Mouse (Mus musculus) bone marrow, adult 2 months (tissue): Measurements from ENCODE around the gene C8a. TPM values are rescaled to one million over a fixed set of nuclear protein-coding genes. Genes with fewer than 3 reads are reported as not detected.

ENCODE experiments used
- H3K27ac ChIP-seq: fragments of 200-500 bp; 2 replicates; pipeline ENCODE4 v1.5.1; 2012; ENCODE audit warnings: low read depth, mild to moderate bottlenecking, control low read depth, inconsistent platforms, low read length; ENCODE audit not compliant: control insufficient read depth, poor library complexity, insufficient read depth
- H3K4me1 ChIP-seq: fragments of 200-500 bp; 2 replicates; pipeline ENCODE4 v1.6.1; 2011; ENCODE audit warnings: low read length; ENCODE audit not compliant: control insufficient read depth, insufficient read depth
- H3K4me3 ChIP-seq: fragments of 200-500 bp; replicated peaks from 2 replicates; pipeline ENCODE3; 2011; ENCODE audit warnings: mild to moderate bottlenecking, low read depth, low read length, control low read depth; ENCODE audit not compliant: control insufficient read depth
- CTCF ChIP-seq: fragments of 200-500 bp; IDR thresholded peaks from 2 replicates; pipeline ENCODE4 v1.5.1; 2011; ENCODE audit warnings: low read length, control low read depth; ENCODE audit not compliant: control insufficient read depth, insufficient read depth
- POLR2A ChIP-seq: fragments of 200-500 bp; IDR thresholded peaks from 2 replicates; pipeline ENCODE4 v1.6.1; 2011; ENCODE audit warnings: low read depth, mild to moderate bottlenecking, control low read depth, low read length, borderline replicate concordance; ENCODE audit not compliant: control insufficient read depth
- WGBS: fragments of 180-500 bp; shearing (Covaris S2); methylation state at CpG from one replicate; pipeline ENCODE4 v1.1.7; 2018; 5-methylcytosine and 5-hydroxymethylcytosine counted together
- polyA plus RNA-seq: library from polyadenylated mRNA; stranded (reverse); fragments of >200 nt; gene quantifications from 2 replicates; pipeline ENCODE4 v1.2.4, GENCODE M21; 2011; ENCODE audit warnings: low replicate concordance; ENCODE audit not compliant: missing spikeins, insufficient read depth, insufficient read length

C8a gene
- polyA plus RNA-seq, 1 experiment: 4.6 TPM

GRCm38 (mm10) chr4:104805414-104806257, 70.6 kb downstream of the C8a start:
- TF ChIP-seq POLR2A (no peak), CTCF (no peak)
- Histone ChIP-seq H3K27ac (no peak overlapping the region), H3K4me1 (no peaks in the 10 kb centered on the region), H3K4me3 (no peak overlapping the region)
- 80% methylated on average over 19 of the region's 19 CpGs for WGBS

DNA sequence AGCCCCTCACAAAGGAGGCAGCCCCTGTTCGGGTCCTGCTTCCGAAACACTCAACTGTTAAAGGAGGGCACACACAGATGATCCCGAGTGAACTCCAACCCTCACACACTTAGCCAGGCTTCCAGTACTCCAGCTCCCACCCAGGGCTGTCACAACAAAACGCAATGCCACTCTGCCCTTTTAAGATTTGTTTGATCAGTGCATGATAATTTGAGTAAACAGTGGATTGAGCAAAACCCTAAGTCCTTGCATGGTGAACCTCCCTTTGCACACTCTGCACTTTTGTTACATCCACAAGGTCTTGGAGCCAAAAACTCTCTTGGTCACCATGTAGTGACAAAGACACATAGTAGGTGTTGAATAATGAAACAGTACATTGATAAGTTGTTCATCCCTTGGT, 72.1 kb downstream of the C8a start:
- WGBS: 76% methylated on average over 4 of the region's 4 CpGs
- no peak overlapping the region for H3K27ac ChIP-seq
- TF ChIP-seq CTCF: no peak
- TF ChIP-seq POLR2A: no peak
- H3K4me1 ChIP-seq: no peaks in the 10 kb centered on the region
- no peak overlapping the region for H3K4me3 ChIP-seq

- Histone ChIP-seq H3K4me3 (no peak overlapping the region), H3K27ac (no peak overlapping the region), H3K4me1 (no peaks in the 10 kb centered on the region)
- no peak for TF ChIP-seq CTCF
- TF ChIP-seq POLR2A: no peak
- 85% methylated on average over 3 of the region's 3 CpGs for WGBS
These were observed 74.6 kb downstream of the C8a start for GRCm38 (mm10) chr4:104801625-104802024.

GRCm38 (mm10) chr4:104798951-104799350, 77.2 kb downstream of the C8a start:
- no peak overlapping the region for H3K4me3 ChIP-seq
- no peaks in the 10 kb centered on the region for H3K4me1 ChIP-seq
- TF ChIP-seq CTCF (no peak), POLR2A (no peak)
- no peak overlapping the region for H3K27ac ChIP-seq
- 76% methylated on average over 9 of the region's 9 CpGs for WGBS

DNA sequence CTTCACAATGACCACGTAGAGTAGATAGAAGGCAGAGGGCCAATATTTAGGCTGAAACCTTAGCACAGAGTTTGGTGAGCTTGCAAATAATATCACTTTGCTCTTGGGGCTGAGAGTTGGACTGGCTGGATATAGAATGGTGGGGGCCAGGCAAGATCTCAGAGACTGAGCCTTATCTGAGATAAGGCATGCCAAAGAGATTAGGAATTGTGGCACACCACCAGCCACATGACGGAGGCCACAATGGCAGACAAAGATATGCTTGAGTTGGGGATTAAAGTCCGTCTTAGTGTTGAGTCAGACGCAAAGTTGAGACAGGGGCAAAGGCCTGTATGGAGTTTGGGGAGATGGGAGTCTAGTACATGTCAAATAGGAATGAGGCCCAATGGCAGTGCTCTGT, 84.1 kb downstream of the C8a start:
- TF ChIP-seq CTCF (no peak), POLR2A (no peak)
- H3K4me1 ChIP-seq: no peaks in the 10 kb centered on the region
- H3K27ac ChIP-seq: no peak overlapping the region
- WGBS: 72% methylated on average over 4 of the region's 4 CpGs
- no peak overlapping the region for H3K4me3 ChIP-seq

DNA sequence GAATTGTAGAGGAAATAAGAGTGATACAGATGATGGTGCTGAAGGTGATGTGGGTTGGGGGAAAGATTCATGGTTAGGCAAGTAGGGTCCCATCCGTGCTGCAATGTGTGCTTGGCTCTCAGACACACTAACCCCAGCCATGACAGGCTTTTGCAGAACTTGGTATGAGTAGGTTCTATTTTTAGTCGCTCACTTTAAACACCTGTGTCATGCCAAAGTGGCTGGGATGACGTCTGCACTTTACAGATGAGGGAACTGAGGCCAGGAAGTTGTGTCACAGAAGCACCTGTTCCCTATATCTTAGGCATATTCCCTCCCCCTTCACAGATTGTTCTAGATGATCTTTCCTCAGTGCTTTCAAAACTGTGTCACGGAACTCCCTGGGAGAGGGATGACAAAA, 93.9 kb downstream of the C8a start:
- no peak for TF ChIP-seq CTCF
- TF ChIP-seq POLR2A: no peak
- WGBS: 47% methylated on average over 4 of the region's 4 CpGs

DNA sequence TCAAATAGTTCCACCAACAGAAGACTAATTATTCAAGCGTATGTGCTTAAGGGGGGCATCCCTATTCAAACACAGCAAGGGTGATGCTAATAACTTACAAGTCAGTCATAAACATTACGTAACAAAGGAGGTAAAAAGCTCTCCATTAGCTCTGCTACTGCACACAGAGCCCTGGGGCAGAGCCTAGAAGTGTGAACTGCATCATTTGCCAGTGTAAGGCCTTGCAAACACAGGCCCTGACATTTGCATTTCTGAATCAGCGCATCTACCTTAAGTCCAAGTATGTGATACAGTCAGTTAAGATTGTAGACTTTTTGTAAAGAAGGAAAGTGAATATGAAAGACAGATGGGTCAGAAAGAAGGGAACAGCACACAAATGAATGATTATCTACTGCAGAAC, 94.8 kb downstream of the C8a start:
- no peaks in the 10 kb centered on the region for H3K4me1 ChIP-seq
- no peak overlapping the region for H3K27ac ChIP-seq
- H3K4me3 ChIP-seq: no peak overlapping the region
- TF ChIP-seq POLR2A (no peak), CTCF (no peak)
- 77% methylated on average over 3 of the region's 3 CpGs for WGBS

More for the DNA sequence above, 93.9 kb downstream of the C8a start:
- Histone ChIP-seq H3K4me3 (no peak overlapping the region), H3K4me1 (no peaks in the 10 kb centered on the region), H3K27ac (no peak overlapping the region)

GRCm38 (mm10) chr4:104779460-104779859, 96.7 kb downstream of the C8a start:
- no peak for TF ChIP-seq CTCF
- no peak for TF ChIP-seq POLR2A
- no peak overlapping the region for H3K27ac ChIP-seq
- no peak overlapping the region for H3K4me3 ChIP-seq
- 85% methylated on average over 5 of the region's 5 CpGs for WGBS
- no peaks in the 10 kb centered on the region for H3K4me1 ChIP-seq
